Mouse (Mus musculus) erythroblast, embryonic 14.5 days (primary cell): ENCODE measurements around the gene Gm9602.
"Not testable (repeated sequence)": the region's sequence is repeated elsewhere in the genome, so short reads cannot be mapped to it uniquely, and the experiment has no call there.

Experiments
- GATA1 ChIP-seq: IDR thresholded peaks from 2 replicates; pipeline ENCODE4 v1.6.1; 2012; ENCODE audit warnings: low read length, inconsistent platforms, mixed read lengths
- TAL1 ChIP-seq: IDR thresholded peaks from 3 replicates; pipeline ENCODE4 v1.6.1; 2012; ENCODE audit warnings: low read length, inconsistent platforms, mixed read lengths

- not testable (repeated sequence) for TF ChIP-seq GATA1, TAL1
Measured at GRCm38 (mm10) chr14:4821950-4822349, 45.8 kb downstream of the Gm9602 start.
